Mouse (Mus musculus) midbrain, embryonic 16.5 days (tissue): ENCODE measurements around the gene Tmem201. TPM values are rescaled to one million over a fixed set of nuclear protein-coding genes. Genes with fewer than 3 reads are reported as not detected.
A peak's percentile ranks its signal among the peaks of the same experiment; 100 is the strongest.

Experiments
- ATAC-seq: fragments of 200-750 bp; cut with Nextera tagmentation; 2 replicates; pipeline ENCODE4 v1.8.0; 2017; ENCODE audit warnings: moderate TSS enrichment
- H3K27ac ChIP-seq: fragments of 300-500 bp; sonication (generic); 2 replicates; pipeline ENCODE4 v1.5.1; 2014; ENCODE audit warnings: mild to moderate bottlenecking, low read length, mixed read lengths
- H3K27me3 ChIP-seq: fragments of 300-500 bp; sonication (generic); 2 replicates; pipeline ENCODE4 v1.6.1; 2014; ENCODE audit warnings: low read depth, low read length, mixed read lengths; ENCODE audit not compliant: control insufficient read depth, insufficient read depth
- H3K36me3 ChIP-seq: fragments of 300-500 bp; sonication (generic); 2 replicates; pipeline ENCODE4 v1.6.1; 2014; ENCODE audit warnings: mild to moderate bottlenecking, low read length, moderate library complexity, mixed read lengths; ENCODE audit not compliant: control insufficient read depth, insufficient read depth
- H3K4me1 ChIP-seq: fragments of 300-500 bp; sonication (generic); 2 replicates; pipeline ENCODE4 v1.6.1; 2014; ENCODE audit warnings: mild to moderate bottlenecking, low read length, mixed read lengths; ENCODE audit not compliant: control insufficient read depth, insufficient read depth
- H3K4me2 ChIP-seq: fragments of 300-500 bp; sonication (generic); 2 replicates; pipeline ENCODE4 v1.6.1; 2014; ENCODE audit warnings: mild to moderate bottlenecking, low read length, mixed read lengths
- H3K4me3 ChIP-seq: fragments of 300-500 bp; sonication (generic); 2 replicates; pipeline ENCODE4 v1.5.1; 2014; ENCODE audit warnings: low read depth, mild to moderate bottlenecking, low read length, moderate library complexity, mixed read lengths
- H3K9ac ChIP-seq: fragments of 300-500 bp; sonication (generic); 2 replicates; pipeline ENCODE4 v1.6.1; 2014; ENCODE audit warnings: low read depth, low read length, mixed read lengths
- H3K9me3 ChIP-seq: fragments of 300-500 bp; sonication (generic); replicated peaks from 2 replicates; pipeline ENCODE4 v1.6.1; 2014; ENCODE audit warnings: mild to moderate bottlenecking, low read length, mixed read lengths; ENCODE audit not compliant: control insufficient read depth, poor library complexity, severe bottlenecking
- WGBS: fragments of 180-500 bp; shearing (Covaris S2); extraction: QIAGEN DNeasy Blood & Tissue Kit; methylation state at CpG from one replicate; pipeline ENCODE4 v1.1.7; 2014; 5-methylcytosine and 5-hydroxymethylcytosine counted together
- polyA plus RNA-seq: library from polyadenylated mRNA; unstranded; fragments of >200 nt; fragmentation: Nextera tagmentation; extraction: Ambion mirVana; gene quantifications from 2 replicates; pipeline ENCODE4 v1.2.1, GENCODE M21; 2015

The Tmem201 gene
- polyA plus RNA-seq, 1 experiment from 2014 or later, result 46.3 TPM

GRCm38 (mm10) chr4:149698197-149698821, 39.5 kb downstream of the Tmem201 start:
- Histone ChIP-seq H3K4me1 (peaks cover 4% of the 10 kb centered on the region; the same call in 1 of the 2 replicates), H3K36me3 (no peaks in the 10 kb centered on the region), H3K4me3 (peak overlapping the region; percentile 37), H3K27ac (no peak overlapping the region), H3K4me2 (peak overlapping the region; percentile 64), H3K9me3 (no peaks in the 10 kb centered on the region), H3K27me3 (peaks cover 8% of the 10 kb centered on the region), H3K9ac (peak overlapping the region; percentile 43)
- peak; percentile 62; the same call in 1 of the 2 replicates for ATAC-seq
- under 1% methylated on average over 35 of the region's 35 CpGs for WGBS

GRCm38 (mm10) chr4:149697506-149698196, 40.2 kb downstream of the Tmem201 start:
- no peak for ATAC-seq
- Histone ChIP-seq H3K9ac (peak overlapping the region; percentile 43), H3K4me2 (peak overlapping the region; percentile 64), H3K27ac (no peak overlapping the region), H3K36me3 (no peaks in the 10 kb centered on the region), H3K9me3 (no peaks in the 10 kb centered on the region), H3K4me3 (peak overlapping the region; percentile 37), H3K4me1 (peaks cover 4% of the 10 kb centered on the region; the same call in 1 of the 2 replicates), H3K27me3 (peaks cover 8% of the 10 kb centered on the region)
- WGBS, result 23% methylated on average over 15 of the region's 15 CpGs

- H3K9ac ChIP-seq, result no peak overlapping the region
- 36% methylated on average over 16 of the region's 16 CpGs for WGBS
- no peak overlapping the region for H3K4me2 ChIP-seq
- no peak for ATAC-seq
- peaks cover 4% of the 10 kb centered on the region; the same call in 1 of the 2 replicates for H3K4me1 ChIP-seq
- H3K4me3 ChIP-seq, result no peak overlapping the region
- H3K9me3 ChIP-seq, result no peaks in the 10 kb centered on the region
- H3K27me3 ChIP-seq, result peaks cover 8% of the 10 kb centered on the region
- no peaks in the 10 kb centered on the region for H3K36me3 ChIP-seq
- no peak overlapping the region for H3K27ac ChIP-seq
These were observed 41.5 kb downstream of the Tmem201 start for GRCm38 (mm10) chr4:149696189-149696971.

- Histone ChIP-seq H3K4me1 (no peaks in the 10 kb centered on the region; the same call in 1 of the 2 replicates), H3K4me3 (no peak overlapping the region), H3K36me3 (no peaks in the 10 kb centered on the region), H3K27ac (no peak overlapping the region), H3K27me3 (no peaks in the 10 kb centered on the region), H3K9me3 (no peaks in the 10 kb centered on the region), H3K4me2 (no peak overlapping the region), H3K9ac (no peak overlapping the region)
- no peak for ATAC-seq
- 76% methylated on average over 8 of the region's 8 CpGs for WGBS
These were observed 46.5 kb downstream of the Tmem201 start for GRCm38 (mm10) chr4:149691368-149691767.

GRCm38 (mm10) chr4:149690828-149691280, 47.0 kb downstream of the Tmem201 start:
- WGBS, result 95% methylated on average over 8 of the region's 8 CpGs
- Histone ChIP-seq H3K4me3 (no peak overlapping the region), H3K27me3 (no peaks in the 10 kb centered on the region), H3K27ac (no peak overlapping the region), H3K4me2 (no peak overlapping the region), H3K9me3 (no peaks in the 10 kb centered on the region), H3K9ac (no peak overlapping the region), H3K36me3 (no peaks in the 10 kb centered on the region), H3K4me1 (no peaks in the 10 kb centered on the region)
- no peak for ATAC-seq

GRCm38 (mm10) chr4:149689822-149690700, 47.8 kb downstream of the Tmem201 start:
- Histone ChIP-seq H3K4me2 (no peak overlapping the region), H3K9ac (no peak overlapping the region), H3K36me3 (no peaks in the 10 kb centered on the region), H3K4me3 (no peak overlapping the region), H3K9me3 (no peaks in the 10 kb centered on the region), H3K27ac (no peak overlapping the region), H3K27me3 (no peaks in the 10 kb centered on the region), H3K4me1 (no peaks in the 10 kb centered on the region)
- no peak for ATAC-seq
- 82% methylated on average over 12 of the region's 12 CpGs for WGBS

- Histone ChIP-seq H3K4me3 (no peak overlapping the region), H3K27ac (no peak overlapping the region), H3K4me1 (no peaks in the 10 kb centered on the region), H3K9ac (no peak overlapping the region), H3K4me2 (no peak overlapping the region), H3K36me3 (no peaks in the 10 kb centered on the region), H3K27me3 (no peaks in the 10 kb centered on the region), H3K9me3 (no peaks in the 10 kb centered on the region)
- no peak for ATAC-seq
- WGBS, result 68% methylated on average over 14 of the region's 14 CpGs
These were observed 49.0 kb downstream of the Tmem201 start for GRCm38 (mm10) chr4:149688861-149689260.

GRCm38 (mm10) chr4:149684841-149685623, 52.8 kb downstream of the Tmem201 start:
- H3K9ac ChIP-seq, result no peak overlapping the region
- WGBS, result 88% methylated on average over 11 of the region's 11 CpGs
- no peaks in the 10 kb centered on the region for H3K27me3 ChIP-seq

More at GRCm38 (mm10) chr4:149684841-149685623, 52.8 kb downstream of the Tmem201 start:
- no peaks in the 10 kb centered on the region for H3K36me3 ChIP-seq
- no peaks in the 10 kb centered on the region for H3K4me1 ChIP-seq
- no peak overlapping the region for H3K4me3 ChIP-seq
- ATAC-seq, result no peak
- no peak overlapping the region for H3K4me2 ChIP-seq
- no peaks in the 10 kb centered on the region for H3K9me3 ChIP-seq
- H3K27ac ChIP-seq, result no peak overlapping the region
